Mouse (Mus musculus) E14TG2a.4 (cell line): ENCODE data around the gene Scimp.
"Not testable (repeated sequence)": the region's sequence is repeated elsewhere in the genome, so short reads cannot be mapped to it uniquely, and the experiment has no call there.

Source experiments
- H3K27me3 ChIP-seq: 2 replicates; pipeline ENCODE4 v1.6.1; 2014; ENCODE audit warnings: low read length, control low read depth; ENCODE audit not compliant: insufficient read depth
- H3K36me3 ChIP-seq: 2 replicates; pipeline ENCODE4 v1.6.1; 2014; ENCODE audit warnings: low read length, control low read depth; ENCODE audit not compliant: insufficient read depth
- H3K4me1 ChIP-seq: replicated peaks from 2 replicates; pipeline ENCODE4 v1.6.1; 2014; ENCODE audit warnings: low read depth, low read length, control low read depth
- H3K4me3 ChIP-seq: replicated peaks from 2 replicates; pipeline ENCODE4 v1.5.1; 2014; ENCODE audit warnings: mild to moderate bottlenecking, low read length
- H3K9me3 ChIP-seq: 2 replicates; pipeline ENCODE4 v1.6.1; 2014; ENCODE audit warnings: low read length, control low read depth
- CTCF ChIP-seq: conservative IDR thresholded peaks from 2 replicates; pipeline ENCODE4 v1.5.1; 2014; ENCODE audit warnings: low read length
- NANOG ChIP-seq: IDR thresholded peaks from 2 replicates; pipeline ENCODE4 v1.6.1; 2014; ENCODE audit warnings: borderline replicate concordance, low read length, mixed read lengths
- POU5F1 ChIP-seq: IDR thresholded peaks from 2 replicates; pipeline ENCODE4 v1.6.1; 2014; ENCODE audit warnings: low read length, borderline replicate concordance

The Scimp gene

GRCm38 (mm10) chr11:70791676-70792075, 20.7 kb downstream of the Scimp start:
- no peak overlapping the region for H3K4me3 ChIP-seq
- TF ChIP-seq NANOG = no peak
- no peak for TF ChIP-seq POU5F1
- no peak for TF ChIP-seq CTCF
- no peaks in the 10 kb centered on the region for H3K36me3 ChIP-seq
- peaks cover 2% of the 10 kb centered on the region; the same call in 1 of the 2 replicates for H3K27me3 ChIP-seq
- H3K4me1 ChIP-seq = peaks cover 12% of the 10 kb centered on the region
- no peaks in the 10 kb centered on the region for H3K9me3 ChIP-seq

- no peaks in the 10 kb centered on the region for H3K9me3 ChIP-seq
- no peak for TF ChIP-seq POU5F1
- H3K36me3 ChIP-seq = no peaks in the 10 kb centered on the region
- peaks cover 2% of the 10 kb centered on the region; the same call in 1 of the 2 replicates for H3K27me3 ChIP-seq
- H3K4me1 ChIP-seq = peaks cover 12% of the 10 kb centered on the region
- H3K4me3 ChIP-seq = no peak overlapping the region
Measured at GRCm38 (mm10) chr11:70790874-70791551, 21.4 kb downstream of the Scimp start.

- H3K4me3 ChIP-seq = no peak overlapping the region
- TF ChIP-seq POU5F1 = no peak
- TF ChIP-seq CTCF = no peak
- no peak for TF ChIP-seq NANOG
- H3K36me3 ChIP-seq = no peaks in the 10 kb centered on the region
- H3K9me3 ChIP-seq = no peaks in the 10 kb centered on the region
- peaks cover 2% of the 10 kb centered on the region; the same call in 1 of the 2 replicates for H3K27me3 ChIP-seq
- peaks cover 12% of the 10 kb centered on the region for H3K4me1 ChIP-seq
Measured at GRCm38 (mm10) chr11:70790426-70790825, 22.0 kb downstream of the Scimp start.

DNA sequence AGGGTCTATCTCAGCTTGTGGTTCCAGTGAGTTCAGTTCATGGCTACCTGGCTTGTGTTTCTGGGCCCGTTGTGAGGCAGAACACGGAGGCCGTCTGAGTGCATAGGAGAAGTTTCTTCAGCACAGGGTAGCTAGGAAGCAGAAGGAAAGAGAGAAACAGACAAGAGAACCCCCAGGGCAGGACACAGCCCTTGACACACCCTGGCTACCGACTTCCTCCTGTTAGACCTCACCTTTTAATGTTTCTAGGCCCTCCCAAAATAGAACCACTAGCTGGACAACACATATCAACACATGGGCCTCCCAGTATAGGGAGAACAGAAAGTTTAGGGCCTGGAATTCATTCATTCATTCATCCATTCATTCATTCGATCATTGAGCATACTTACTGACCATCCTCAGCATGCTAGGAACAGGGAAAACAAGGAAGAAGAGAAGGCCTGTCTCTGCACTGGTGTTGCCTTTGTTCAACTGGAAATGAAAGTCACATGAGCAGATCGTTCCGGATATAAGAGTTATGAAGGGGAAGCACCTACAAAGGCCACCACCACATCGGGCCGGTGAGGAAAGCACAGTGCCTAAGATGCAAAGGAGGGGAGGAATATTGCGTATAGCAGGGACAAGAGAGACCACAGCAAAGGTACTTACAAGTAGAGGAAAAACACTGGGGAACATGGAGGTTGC, 23.3 kb downstream of the Scimp start:
- Histone ChIP-seq H3K9me3 (no peaks in the 10 kb centered on the region), H3K4me1 (peaks cover 15% of the 10 kb centered on the region), H3K27me3 (peaks cover 2% of the 10 kb centered on the region; the same call in 1 of the 2 replicates), H3K4me3 (no peak overlapping the region), H3K36me3 (no peaks in the 10 kb centered on the region)
- TF ChIP-seq NANOG (no peak), CTCF (no peak), POU5F1 (no peak)

DNA sequence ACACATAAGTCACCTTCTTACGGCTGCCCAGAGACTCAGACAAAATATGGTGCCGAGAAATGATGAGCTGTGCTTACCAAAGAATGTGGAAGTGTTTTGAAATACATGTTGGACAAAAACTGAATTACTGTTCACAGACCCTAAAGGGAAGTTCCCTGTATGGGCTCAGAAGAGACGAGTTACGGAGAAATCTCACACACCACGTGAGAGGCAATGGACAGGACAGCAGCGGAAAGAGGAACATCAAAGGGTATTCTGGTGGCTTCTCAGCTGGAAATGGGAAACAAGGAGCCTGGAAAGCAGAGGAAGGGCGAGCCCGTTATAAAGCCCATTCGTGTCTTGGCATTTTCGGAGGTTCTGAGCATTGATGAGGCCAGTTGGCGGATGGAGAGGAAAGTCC, 25.3 kb downstream of the Scimp start:
- TF ChIP-seq NANOG = no peak
- TF ChIP-seq POU5F1 = no peak
- TF ChIP-seq CTCF = no peak
- H3K9me3 ChIP-seq = no peaks in the 10 kb centered on the region; the same call in 1 of the 2 replicates
- H3K4me3 ChIP-seq = no peak overlapping the region
- H3K27me3 ChIP-seq = peaks cover 2% of the 10 kb centered on the region; the same call in 1 of the 2 replicates
- H3K4me1 ChIP-seq = peaks cover 15% of the 10 kb centered on the region
- no peaks in the 10 kb centered on the region for H3K36me3 ChIP-seq

DNA sequence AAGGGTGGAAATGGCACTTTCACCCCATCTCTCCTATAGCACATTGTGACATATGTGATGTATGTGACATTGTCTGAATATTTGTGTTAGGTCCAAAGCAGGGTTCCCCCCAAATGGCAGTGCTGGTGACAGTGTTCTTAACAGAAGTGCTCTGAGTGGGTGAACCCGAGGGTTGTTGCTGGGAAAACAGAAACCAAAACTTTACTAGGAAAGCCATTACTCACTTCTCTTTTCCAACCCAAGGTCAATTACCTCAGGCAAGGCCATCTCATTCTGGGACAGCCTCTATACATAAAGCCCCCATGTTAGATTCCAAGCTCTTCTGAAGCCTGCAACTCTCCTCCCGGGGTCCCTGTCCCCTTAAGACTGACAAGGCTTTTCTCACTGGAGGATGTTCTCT, 26.5 kb downstream of the Scimp start:
- no peak overlapping the region for H3K4me3 ChIP-seq
- no peaks in the 10 kb centered on the region for H3K36me3 ChIP-seq
- peaks cover 15% of the 10 kb centered on the region for H3K4me1 ChIP-seq
- TF ChIP-seq CTCF (no peak), NANOG (no peak), POU5F1 (no peak)
- no peaks in the 10 kb centered on the region; the same call in 1 of the 2 replicates for H3K9me3 ChIP-seq
- no peaks in the 10 kb centered on the region for H3K27me3 ChIP-seq

GRCm38 (mm10) chr11:70778058-70778457, 34.3 kb downstream of the Scimp start:
- not testable (repeated sequence) for H3K9me3 ChIP-seq, H3K4me3 ChIP-seq, H3K36me3 ChIP-seq, H3K27me3 ChIP-seq
- H3K4me1 ChIP-seq = peaks cover 22% of the 10 kb centered on the region
- TF ChIP-seq CTCF = peak; percentile 38

- TF ChIP-seq NANOG (no peak), CTCF (no peak), POU5F1 (no peak)
- H3K9me3 ChIP-seq = no peaks in the 10 kb centered on the region; the same call in 1 of the 2 replicates
- H3K27me3 ChIP-seq = 0 out of 2 replicates have a peak, but pooled peaks cover 5% of the 10 kb centered on the region
- H3K4me1 ChIP-seq = peaks cover 22% of the 10 kb centered on the region
- no peaks in the 10 kb centered on the region for H3K36me3 ChIP-seq
- H3K4me3 ChIP-seq = no peak overlapping the region
Measured at GRCm38 (mm10) chr11:70777634-70778033, 34.8 kb downstream of the Scimp start.
